Mouse (Mus musculus): Measurements from ENCODE around the gene Guca2b. TPM values are rescaled to one million over a fixed set of nuclear protein-coding genes. Genes with fewer than 3 reads are reported as not detected.

The Guca2b gene
- total and polyA plus RNA-seq, 3 experiments: not detected

DNA sequence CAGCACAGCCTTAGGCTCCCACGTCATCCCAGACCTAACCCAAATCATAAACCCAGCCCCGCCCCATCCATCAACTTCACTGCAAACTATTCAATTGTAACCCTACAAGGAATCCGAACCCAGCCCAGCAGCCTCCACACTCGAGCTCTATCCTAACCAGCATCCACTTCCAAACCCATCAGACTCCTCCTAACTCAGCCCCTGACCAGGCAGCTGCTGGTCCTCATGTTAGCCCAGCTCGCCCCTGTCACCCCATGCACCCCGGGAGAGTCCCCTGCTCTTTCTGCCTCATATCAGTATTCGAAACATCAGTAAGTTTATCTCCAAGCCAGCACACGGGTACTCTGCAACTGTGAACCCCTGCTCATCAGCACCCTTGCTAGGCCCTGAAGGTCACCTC, 23.1 kb downstream of the Guca2b start (continued):
- TF ChIP-seq MAZ (IDR thresholded peaks at IDR 0.05; ENCODE audit: low read depth, low read length) (no peak), BHLHE40 (IDR thresholded peaks at IDR 0.05; ENCODE audit: borderline replicate concordance, low read depth, low read length) (no peak)

- H3K27ac ChIP-seq (ENCODE audit: control insufficient read depth, low read depth, low read length): no peak overlapping the region
- H3K79me2 ChIP-seq (ENCODE audit: control insufficient read depth, insufficient read depth, low read length, poor library complexity): no peaks in the 10 kb centered on the region
- no peaks in the 10 kb centered on the region for H3K9me3 ChIP-seq (replicated peaks; ENCODE audit: insufficient read depth, low read length)
- H3K9ac ChIP-seq (ENCODE audit: control insufficient read depth, low read depth, low read length, poor library complexity, severe bottlenecking): no peak overlapping the region
- no peak for DNase-seq (ENCODE audit: low read depth, low spot score)
- peaks cover 0 to 14% of the 10 kb centered on the region in 2 experiments; a peak in 2 of 4 replicates for H3K36me3 ChIP-seq (ENCODE audit: control insufficient read depth in 1 of 2, insufficient read depth in 2 of 2, low read length in 2 of 2)
- no peaks in the 10 kb centered on the region for H3K27me3 ChIP-seq (ENCODE audit: control insufficient read depth in 1 of 2, insufficient read depth in 2 of 2, low read length in 2 of 2)
- TF ChIP-seq EP300 (IDR thresholded peaks at IDR 0.05; ENCODE audit: low read depth in 1 of 2, low read length in 2 of 2) (no peak), MEF2A (IDR thresholded peaks at IDR 0.05; ENCODE audit: extremely low read depth, insufficient replicate concordance, low read depth, low read length, poor library complexity, severe bottlenecking) (no peak), POLR2AphosphoS5 (IDR thresholded peaks at IDR 0.05; ENCODE audit: borderline replicate concordance, low read depth, low read length) (no peak), SIN3A (IDR thresholded peaks at IDR 0.05; ENCODE audit: low read length) (no peak), E2F4 (IDR thresholded peaks at IDR 0.05; ENCODE audit: borderline replicate concordance, low read depth, low read length) (no peak), ZKSCAN1 (IDR thresholded peaks at IDR 0.05; ENCODE audit: low read depth, low read length) (no peak), ZNF384 (IDR thresholded peaks at IDR 0.05; ENCODE audit: low read depth, low read length) (no peak), UBTF (IDR thresholded peaks at IDR 0.05; ENCODE audit: borderline replicate concordance, insufficient read depth, low read depth, low read length) (no peak), JUND (IDR thresholded peaks at IDR 0.05; ENCODE audit: low read depth, low read length) (no peak), CHD2 (IDR thresholded peaks at IDR 0.05; ENCODE audit: low read length) (no peak), ELF1 (IDR thresholded peaks at IDR 0.05; ENCODE audit: low read depth, low read length) (no peak), HCFC1 (IDR thresholded peaks at IDR 0.05; ENCODE audit: low read depth, low read length) (no peak), BHLHE40 (IDR thresholded peaks at IDR 0.05; ENCODE audit: borderline replicate concordance, low read depth, low read length) (no peak), TAL1 (IDR thresholded peaks at IDR 0.05; ENCODE audit: low read length) (no peak)
- H3K4me1 ChIP-seq (ENCODE audit: control insufficient read depth in 1 of 2, insufficient read depth in 2 of 2, low read length in 2 of 2): peaks cover 2 to 15% of the 10 kb centered on the region in 2 experiments; a peak in 3 of 4 replicates
- no peak overlapping the region for H3K4me3 ChIP-seq (ENCODE audit: control insufficient read depth in 1 of 2, insufficient read depth in 1 of 2, low read depth in 2 of 2, low read length in 2 of 2)
Measured at GRCm38 (mm10) chr4:119634908-119635660, 23.7 kb downstream of the Guca2b start.

GRCm38 (mm10) chr4:119633948-119634347, 24.8 kb downstream of the Guca2b start:
- Histone ChIP-seq H3K27ac (ENCODE audit: control insufficient read depth, low read depth, low read length) (no peak overlapping the region), H3K4me1 (ENCODE audit: control insufficient read depth in 1 of 2, insufficient read depth in 2 of 2, low read length in 2 of 2) (peaks cover 2 to 15% of the 10 kb centered on the region in 2 experiments; a peak in 3 of 4 replicates), H3K79me2 (ENCODE audit: control insufficient read depth, insufficient read depth, low read length, poor library complexity) (no peaks in the 10 kb centered on the region), H3K4me3 (ENCODE audit: control insufficient read depth in 1 of 2, insufficient read depth in 1 of 2, low read depth in 2 of 2, low read length in 2 of 2) (no peak overlapping the region), H3K27me3 (ENCODE audit: control insufficient read depth in 1 of 2, insufficient read depth in 2 of 2, low read length in 2 of 2) (no peaks in the 10 kb centered on the region), H3K36me3 (ENCODE audit: control insufficient read depth in 1 of 2, insufficient read depth in 2 of 2, low read length in 2 of 2) (peaks cover 0 to 14% of the 10 kb centered on the region in 2 experiments; a peak in 2 of 4 replicates), H3K9ac (ENCODE audit: control insufficient read depth, low read depth, low read length, poor library complexity, severe bottlenecking) (no peak overlapping the region), H3K9me3 (replicated peaks; ENCODE audit: insufficient read depth, low read length) (no peaks in the 10 kb centered on the region)
- no peak for DNase-seq (ENCODE audit: low read depth, low spot score)
- TF ChIP-seq EP300 (IDR thresholded peaks at IDR 0.05; ENCODE audit: low read depth in 1 of 2, low read length in 2 of 2): no peak
- no peak for TF ChIP-seq NRF1 (IDR thresholded peaks at IDR 0.05; ENCODE audit: insufficient read depth, low read depth, low read length, poor library complexity, severe bottlenecking)
- TF ChIP-seq ZKSCAN1 (IDR thresholded peaks at IDR 0.05; ENCODE audit: low read depth, low read length): no peak
- no peak for TF ChIP-seq ZNF384 (IDR thresholded peaks at IDR 0.05; ENCODE audit: low read depth, low read length)
- TF ChIP-seq TCF12 (IDR thresholded peaks at IDR 0.05; ENCODE audit: low read depth, low read length): no peak
- TF ChIP-seq ZC3H11A (IDR thresholded peaks at IDR 0.05; ENCODE audit: low read depth, low read length): no peak
- no peak for TF ChIP-seq MYC (IDR thresholded peaks at IDR 0.05; ENCODE audit: low read depth, low read length)
- TF ChIP-seq ZMIZ1 (IDR thresholded peaks at IDR 0.05; ENCODE audit: low read depth, low read length): no peak
- no peak for TF ChIP-seq JUND (IDR thresholded peaks at IDR 0.05; ENCODE audit: low read depth, low read length)
- TF ChIP-seq MXI1 (IDR thresholded peaks at IDR 0.05; ENCODE audit: low read depth, low read length): no peak
- no peak for TF ChIP-seq RCOR1 (IDR thresholded peaks at IDR 0.05; ENCODE audit: low read depth, low read length)
- no peak for TF ChIP-seq GATA1 (IDR thresholded peaks at IDR 0.05; ENCODE audit: low read depth, low read length)
- no peak for TF ChIP-seq HCFC1 (IDR thresholded peaks at IDR 0.05; ENCODE audit: low read depth, low read length)
- TF ChIP-seq NELFE (IDR thresholded peaks at IDR 0.05; ENCODE audit: low read depth, low read length): no peak
- no peak for TF ChIP-seq SMC3 (IDR thresholded peaks at IDR 0.05; ENCODE audit: low read depth, low read length)
- TF ChIP-seq MYB (IDR thresholded peaks at IDR 0.05; ENCODE audit: low read depth, low read length): no peak
- TF ChIP-seq BHLHE40 (IDR thresholded peaks at IDR 0.05; ENCODE audit: borderline replicate concordance, low read depth, low read length): no peak
